Mouse (Mus musculus): ENCODE measurements at regions not wholly inside any gene's neighbourhood (a gene's known extent, or its start where the extent isn't known, plus 50 kb on each side); places are given as distances from the start of the nearest gene placed in this dataset.

- DNase-seq (ENCODE audit: low spot score in 2 of 2), result no peak
These were observed 287.4 kb upstream of the Frg1 start for GRCm38 (mm10) chr8:41703927-41704924.
